Mouse (Mus musculus) telencephalon, adult 2 months (tissue): ENCODE measurements at regions not wholly inside any gene's neighbourhood (a gene's known extent, or its start where the extent isn't known, plus 50 kb on each side); places are given as distances from the start of the nearest gene placed in this dataset.

ENCODE experiments used
- DNase-seq: peaks from one replicate; pipeline ENCODE4 v3.0.0-alpha.2; 2011; ENCODE audit warnings: low read depth, low spot score

DNA sequence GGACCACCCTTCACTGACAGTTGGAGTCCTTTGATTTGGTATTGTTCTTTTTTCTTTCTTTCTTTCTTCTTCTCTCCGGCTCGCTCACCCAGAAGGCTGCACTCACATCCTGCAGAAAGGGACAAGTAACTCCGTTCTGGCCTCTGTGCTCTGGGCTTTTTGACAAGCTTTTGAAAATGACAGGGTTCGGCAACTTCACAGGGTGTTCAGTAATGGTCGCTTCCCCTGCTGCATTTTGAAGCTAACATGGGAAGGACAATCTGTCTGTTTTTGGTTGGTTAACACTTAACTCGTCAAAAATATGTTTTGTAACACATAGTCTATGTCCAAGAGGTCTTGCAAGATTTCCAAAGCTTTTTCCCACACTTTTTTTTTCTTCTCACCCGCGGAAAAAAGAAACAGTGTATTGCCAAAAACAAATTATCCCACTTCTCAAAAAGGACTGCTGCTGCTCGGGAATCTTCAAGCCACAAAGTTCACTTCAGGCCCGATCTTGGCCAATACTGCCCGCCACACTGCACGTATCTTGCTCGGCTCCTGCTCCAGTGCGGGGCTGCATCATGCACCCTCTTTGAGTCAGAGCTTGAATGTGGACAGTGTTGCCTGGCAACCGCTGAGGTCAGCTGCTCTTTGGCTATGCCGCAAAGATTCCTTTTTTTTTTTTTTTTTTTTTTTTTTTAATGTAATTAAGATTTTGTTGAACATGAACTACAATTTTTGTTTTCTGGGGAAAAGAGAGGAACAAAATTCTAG lies 209.4 kb upstream of the Inhba start:
- no peak for DNase-seq

DNA sequence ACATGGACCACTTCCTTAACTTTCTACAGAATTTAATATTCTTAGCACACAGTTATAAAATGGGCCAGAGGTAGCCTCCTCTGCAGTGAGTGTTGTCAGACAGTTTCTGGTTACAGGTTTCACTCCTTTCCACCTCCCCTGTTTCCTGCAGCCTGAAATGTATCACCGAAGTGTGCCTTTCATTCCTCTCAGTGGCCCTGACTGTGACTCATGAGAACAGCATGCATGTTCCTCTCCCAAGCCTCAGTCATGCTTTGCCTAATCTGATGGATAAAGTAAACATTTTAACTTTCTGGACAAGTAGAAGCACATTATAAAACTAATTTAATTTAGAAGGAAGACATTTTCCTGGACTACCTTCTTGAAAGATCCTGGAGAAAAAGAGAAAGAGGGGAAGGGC lies 207.7 kb upstream of the Inhba start:
- no peak for DNase-seq

DNA sequence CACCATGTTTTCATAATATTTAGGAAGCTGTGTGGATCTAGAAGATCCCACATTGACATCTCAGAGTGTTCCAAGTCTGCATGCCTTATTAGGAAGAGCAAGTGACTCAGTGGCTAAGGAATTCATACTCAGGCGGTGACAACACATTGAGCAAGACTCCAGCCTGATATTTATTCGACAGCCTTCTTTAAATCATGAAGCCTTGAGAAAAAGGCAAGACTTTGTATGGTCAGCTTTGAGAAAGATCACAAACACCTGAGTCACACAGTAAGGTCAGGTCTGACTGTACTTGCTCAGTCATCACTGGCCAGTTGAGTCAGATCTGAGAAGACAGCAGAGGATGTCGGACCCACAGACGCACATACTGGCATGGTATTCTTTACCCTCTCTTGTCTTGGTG lies 204.7 kb upstream of the Inhba start:
- no peak for DNase-seq

DNA sequence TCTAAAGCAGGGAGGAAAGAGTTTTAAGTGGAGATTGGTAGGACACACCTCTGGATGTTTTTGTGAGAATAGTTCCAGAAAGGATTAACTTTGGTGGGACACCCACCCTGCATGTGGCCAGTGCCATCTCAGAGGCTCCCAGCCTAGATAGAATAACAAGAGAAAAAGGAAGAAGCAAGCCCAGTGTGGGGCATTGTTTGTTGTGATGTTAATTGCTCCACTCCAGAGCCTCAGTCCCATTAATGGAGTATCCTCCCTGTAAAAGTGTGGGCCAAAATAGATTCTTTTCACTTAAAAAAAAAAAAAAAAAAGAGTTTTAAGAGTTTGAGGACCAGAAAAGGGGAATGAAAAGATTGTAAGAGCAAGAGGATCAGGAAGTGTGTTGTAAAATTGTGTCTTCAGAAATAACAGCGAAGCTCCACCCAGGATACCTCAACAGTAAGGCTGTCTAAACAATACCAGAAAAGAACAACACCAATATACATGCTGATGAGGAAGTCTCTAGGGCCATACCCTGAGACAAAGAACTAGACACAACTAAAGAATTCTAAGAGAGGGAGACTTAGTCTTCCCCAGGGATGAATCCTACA lies 189.3 kb upstream of the Inhba start:
- DNase-seq = no peak

DNA sequence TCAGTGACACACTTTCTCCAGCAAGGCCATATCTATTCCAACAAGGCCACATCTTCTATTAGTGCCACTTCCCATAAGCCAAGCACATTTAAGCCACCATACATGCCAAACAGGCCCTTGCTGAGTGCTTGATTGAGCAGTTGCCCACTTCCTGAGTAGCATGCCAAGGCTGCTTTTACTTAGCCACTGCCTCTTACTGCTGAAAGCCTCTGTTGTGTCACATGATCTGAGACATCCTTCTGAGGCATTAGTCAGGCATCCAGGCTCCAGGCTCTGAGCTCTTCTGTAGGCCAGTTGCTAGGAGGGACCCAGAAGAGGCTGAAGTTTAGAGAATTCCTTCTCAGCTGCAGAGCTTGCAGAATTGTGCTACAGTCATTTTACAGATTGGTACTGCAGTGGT lies 165.8 kb upstream of the Inhba start:
- DNase-seq = no peak

DNA sequence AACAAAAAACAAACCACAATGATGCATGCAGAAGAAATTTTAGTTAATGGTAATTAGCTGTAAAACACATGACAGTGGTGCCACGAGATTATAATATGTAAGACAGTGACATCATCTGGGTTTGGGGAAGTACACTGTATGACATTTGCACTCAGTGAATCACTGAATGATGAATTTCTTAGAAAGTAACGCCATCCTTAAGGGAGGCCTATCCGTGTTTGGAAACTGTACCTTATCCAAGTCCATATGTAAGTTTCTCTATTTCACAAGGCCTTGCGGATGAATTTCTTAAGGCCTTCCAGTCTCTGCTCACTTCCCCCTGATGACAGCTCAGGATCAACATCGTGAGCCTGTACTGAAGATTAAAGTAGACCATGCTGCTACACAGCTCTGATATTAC lies 163.6 kb upstream of the Inhba start:
- no peak for DNase-seq

DNA sequence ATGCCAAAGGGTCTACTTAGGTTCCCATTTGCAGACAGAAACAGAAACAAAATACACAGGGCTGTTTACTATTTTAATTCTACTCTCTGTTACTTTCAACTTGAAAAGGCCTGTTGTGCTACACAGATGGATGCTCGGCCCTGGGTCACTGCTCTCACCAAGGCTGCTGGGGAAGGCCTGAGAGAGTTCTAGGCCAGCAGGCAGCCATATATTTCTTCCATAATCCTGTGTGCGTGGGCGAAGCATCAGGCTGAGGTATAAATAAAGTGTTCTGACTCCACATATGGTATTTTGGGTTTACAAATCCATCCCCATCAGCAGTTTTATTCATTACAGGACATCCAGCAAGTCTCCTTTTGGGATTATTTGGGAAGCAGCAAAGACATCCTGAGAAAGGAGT lies 162.5 kb upstream of the Inhba start:
- DNase-seq = peak; percentile 12

DNA sequence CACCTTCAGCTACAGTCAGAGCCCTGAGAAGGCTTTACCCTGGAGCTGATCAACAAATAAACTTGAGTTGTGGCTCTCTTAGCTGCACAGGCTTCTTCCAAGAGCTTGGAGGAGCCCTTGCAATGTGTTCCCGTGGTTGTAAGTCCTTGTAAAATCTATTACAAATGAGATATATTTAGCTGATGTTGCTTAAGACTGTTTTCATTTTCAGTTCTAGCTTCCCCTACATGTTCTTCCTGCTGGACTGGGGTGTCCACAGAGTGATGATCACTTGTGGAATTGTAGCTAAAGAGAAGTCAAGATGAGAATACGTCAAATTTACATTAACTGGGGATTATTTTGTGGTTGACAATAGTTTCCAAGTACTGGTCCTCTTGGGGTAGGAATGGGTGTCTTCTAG lies 161.3 kb upstream of the Inhba start:
- DNase-seq = no peak

DNA sequence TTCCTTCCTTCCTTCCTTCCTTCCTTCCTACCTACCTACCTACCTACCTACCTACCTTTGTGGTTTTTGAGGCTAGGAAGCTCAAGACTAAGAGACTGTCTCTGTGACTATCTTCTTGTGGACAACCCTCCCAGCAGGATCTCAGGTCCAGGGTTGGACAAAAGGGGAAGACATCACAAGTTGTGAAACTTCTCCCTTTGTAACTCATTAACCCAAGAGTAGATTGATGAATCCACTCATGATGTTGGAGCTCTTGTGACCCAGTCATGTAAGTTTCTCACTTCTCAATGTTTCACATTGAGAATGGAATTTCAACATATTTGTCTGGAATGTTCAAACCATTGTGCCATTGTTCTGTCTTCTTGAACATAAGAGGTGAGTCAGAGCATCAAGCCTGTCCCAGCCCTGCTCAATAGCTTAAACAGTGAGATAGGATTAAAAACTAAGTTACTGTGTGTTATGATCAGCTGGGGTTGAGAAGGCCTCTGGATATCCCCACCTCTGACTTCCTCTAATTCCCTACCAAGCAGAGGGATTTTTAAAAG lies 158.6 kb upstream of the Inhba start:
- DNase-seq = no peak

DNA sequence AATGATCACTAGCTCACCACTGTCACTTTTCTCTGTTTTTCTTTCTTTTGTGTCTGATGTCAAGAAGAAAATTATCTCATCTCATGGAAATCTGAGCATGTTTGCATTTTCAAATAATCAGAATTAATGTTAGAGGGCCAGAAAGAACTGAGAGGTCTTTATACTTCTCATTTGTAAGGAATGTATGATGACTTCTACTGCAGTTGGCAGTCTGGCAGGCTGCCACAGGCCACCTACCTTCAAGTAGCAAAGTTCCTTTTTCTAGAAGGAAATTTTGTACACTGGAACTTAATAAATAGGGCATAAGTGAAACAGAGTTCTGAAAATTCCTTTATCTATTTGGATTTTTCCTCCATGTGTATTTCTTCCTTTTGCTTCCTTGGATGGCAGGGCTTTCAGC lies 148.7 kb upstream of the Inhba start:
- no peak for DNase-seq

DNA sequence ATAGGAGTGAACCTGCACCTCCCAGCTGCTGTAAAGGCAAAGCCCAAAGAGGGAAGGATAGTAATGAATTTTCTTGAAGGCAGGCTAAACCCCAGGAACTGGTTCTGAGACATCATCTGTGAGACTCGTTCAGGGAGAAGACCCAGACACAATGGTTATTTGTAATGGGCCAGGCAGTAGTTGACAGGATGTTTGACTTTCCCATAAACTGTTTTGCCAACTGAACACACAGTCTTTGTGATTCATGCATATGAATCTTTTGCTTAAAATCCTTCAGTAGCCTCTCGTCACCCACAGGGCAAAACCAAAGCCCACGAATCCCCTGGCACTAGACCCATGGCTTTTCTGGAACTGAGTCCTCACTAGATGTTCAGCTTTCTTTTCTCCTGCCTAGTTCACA lies 148.3 kb upstream of the Inhba start:
- DNase-seq = no peak

DNA sequence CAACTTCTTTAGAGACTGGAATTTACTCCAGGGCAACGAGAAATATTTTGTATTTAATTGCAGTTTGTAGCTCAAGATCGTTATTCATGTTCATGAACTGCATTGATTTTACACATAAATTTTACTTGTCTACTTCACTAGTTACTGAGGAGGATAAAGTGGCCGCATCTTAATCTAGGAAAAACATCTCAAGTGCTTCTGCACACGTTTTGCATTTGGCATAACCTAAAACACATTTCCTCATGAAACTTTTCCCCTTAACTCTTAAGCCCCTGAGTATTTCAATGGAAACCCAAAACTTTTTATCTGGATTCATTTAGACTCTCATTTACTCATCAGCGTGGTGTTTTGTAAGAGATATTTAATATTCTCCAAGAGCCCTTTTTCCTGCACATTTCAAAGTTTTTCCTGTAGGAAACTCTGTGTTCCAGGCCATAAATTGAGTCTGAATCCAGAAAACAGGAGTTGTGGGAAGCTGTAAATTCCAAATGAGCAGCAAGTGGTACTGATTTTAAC lies 144.5 kb upstream of the Inhba start:
- DNase-seq = no peak

DNA sequence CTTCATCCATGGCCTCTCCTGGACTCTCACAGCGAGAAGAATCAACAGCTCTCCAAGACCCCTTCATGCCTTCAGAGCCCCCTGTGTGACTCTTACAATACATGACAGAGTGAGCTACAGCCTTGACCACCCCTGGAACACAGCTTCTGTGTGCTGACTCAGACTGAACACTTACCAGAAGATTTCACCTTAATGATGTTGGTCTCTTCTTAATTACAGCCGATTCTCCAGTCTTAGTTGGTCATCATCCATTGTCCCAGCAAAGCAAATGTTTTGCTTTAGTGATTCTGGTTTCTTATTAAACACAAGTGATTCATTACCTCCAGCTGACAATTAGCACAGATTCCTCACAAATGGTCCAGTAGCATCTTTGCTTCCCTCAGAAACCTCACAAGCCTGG lies 134.0 kb upstream of the Inhba start:
- DNase-seq = no peak

DNA sequence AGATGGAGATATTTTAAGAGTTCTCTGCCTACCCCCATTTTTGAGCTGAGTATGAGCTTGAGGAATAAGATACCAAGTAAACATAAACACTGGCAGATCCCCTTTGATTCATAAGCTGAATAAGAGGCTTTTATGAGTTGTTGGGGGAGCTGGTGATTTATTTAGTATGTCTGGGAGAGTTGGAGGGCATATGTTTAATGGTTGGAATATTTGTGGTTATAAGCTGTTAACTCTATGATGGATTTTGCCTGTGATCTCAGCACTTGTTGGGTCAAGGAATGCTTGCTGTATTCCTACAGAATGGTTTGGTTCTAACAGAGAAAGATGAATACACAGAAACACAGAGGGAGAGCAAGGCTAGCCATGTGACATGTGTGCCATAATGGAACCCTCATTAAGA lies 132.1 kb upstream of the Inhba start:
- DNase-seq = no peak

DNA sequence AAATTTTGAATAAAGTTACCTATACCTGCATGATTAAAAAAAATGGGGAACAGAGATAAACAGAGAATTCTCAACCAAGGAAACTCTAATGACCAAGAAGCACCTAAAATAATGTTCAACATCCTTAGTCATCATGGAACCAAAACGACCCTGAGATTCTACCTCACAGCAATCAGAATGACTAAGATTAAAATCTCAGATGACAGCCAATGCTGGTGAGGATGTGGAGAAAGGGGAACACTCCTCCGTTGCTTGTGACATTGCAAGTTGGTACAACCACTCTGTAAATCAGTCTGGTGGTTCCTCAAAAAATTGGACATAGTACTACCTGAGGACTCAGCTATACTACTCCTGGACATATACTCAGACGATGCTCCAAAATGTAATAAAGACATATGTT lies 120.9 kb upstream of the Inhba start:
- no peak for DNase-seq

DNA sequence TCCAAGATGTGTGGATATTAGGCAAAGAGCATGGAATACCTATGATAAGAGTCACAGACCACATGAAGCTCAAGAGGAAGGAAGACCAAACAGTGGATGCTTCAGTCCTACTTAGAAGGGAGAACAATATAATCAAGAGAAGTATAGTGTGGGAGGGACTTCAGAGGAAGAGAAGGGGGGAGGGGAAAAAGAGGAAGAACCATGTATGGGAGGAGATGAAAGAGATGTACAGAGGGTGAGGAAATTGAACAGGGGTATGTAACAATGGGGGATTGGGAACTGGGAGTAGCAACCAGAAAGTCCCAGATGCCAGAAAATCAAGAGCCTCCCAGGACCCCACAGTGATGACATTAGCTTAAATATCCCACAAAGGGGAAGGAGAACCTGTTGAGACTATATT lies 120.2 kb upstream of the Inhba start:
- no peak for DNase-seq

DNA sequence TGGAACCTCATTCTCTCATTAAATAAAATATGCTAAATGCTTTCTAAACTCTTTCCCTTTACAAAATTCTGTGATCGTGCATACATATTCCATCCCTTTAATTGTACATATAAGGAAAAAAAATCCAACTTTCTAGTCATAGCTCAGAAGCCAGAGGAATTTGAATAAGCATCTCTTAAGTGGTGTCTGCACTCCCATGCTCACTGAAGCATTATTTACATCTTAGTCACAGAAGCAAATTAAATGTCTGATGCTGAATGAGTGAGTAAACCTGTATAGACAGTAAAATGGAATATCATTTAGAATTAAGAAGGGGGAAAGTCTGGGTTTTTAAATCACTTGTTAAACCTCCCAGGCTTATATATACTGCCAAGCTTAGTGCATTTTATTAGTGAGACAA lies 113.5 kb upstream of the Inhba start:
- no peak for DNase-seq

DNA sequence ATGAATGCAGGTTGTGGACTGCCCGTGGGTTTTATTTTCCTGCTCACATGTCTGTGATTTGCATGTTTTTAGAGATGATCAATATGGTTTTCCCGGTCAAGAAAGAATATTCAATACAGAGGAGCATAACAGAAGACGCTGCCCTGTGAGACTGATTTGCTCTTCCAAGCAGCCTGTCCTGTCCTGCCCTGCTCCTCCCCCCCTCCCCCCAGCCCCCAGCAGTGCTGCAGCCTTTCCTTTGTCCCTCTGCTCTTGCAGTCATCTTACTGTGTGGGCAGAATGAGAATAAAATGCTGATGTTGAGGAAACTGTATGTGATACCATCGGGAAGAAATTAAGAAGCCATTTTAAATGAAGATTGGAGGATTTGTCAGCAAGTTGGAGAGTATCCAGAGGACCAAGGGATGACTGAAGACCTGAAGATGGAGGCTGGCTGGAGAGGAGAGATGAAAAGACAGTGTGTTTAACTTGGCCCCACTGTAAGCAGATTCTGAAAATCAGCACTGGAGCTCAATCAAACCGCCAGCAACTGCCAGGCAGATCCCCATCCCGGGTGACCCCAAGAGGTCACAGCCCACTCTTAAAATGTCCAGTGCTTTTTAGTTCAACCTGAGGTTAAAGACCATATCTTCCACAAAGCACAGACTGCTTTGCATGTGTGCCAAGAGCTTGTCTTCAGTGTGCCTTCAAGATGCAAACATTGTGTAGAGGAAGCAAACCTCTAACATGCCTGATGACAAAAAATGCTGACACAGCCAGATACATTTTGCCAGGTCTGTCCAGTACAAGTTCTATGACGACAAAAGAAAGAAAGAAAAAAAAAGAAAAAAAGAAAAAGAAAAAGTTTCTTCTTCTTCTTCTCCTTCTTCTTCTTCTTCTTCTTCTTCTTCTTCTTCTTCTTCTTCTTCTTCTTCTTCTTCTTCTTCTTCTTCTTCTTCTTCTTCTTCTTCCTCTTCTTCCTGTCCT lies 109.7 kb upstream of the Inhba start:
- no peak for DNase-seq

DNA sequence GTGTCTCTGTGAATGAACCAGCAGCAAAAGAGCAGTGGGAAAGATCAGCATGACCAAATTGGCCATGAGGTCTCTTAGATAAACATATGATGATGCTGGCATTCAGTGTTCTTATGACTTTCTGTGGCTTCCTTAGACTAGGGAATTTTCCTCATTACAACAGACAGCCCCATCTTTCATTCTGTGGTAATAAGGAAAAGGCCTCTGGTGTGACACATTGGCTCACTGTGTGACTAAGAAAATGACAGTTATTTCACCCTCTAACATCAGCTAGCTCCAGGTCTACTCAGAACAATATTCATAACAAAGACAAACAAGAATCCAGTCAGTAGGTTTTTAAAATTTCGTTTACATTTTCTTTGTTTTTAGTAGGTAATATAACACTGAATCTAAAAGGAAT lies 103.8 kb upstream of the Inhba start:
- DNase-seq = no peak

DNA sequence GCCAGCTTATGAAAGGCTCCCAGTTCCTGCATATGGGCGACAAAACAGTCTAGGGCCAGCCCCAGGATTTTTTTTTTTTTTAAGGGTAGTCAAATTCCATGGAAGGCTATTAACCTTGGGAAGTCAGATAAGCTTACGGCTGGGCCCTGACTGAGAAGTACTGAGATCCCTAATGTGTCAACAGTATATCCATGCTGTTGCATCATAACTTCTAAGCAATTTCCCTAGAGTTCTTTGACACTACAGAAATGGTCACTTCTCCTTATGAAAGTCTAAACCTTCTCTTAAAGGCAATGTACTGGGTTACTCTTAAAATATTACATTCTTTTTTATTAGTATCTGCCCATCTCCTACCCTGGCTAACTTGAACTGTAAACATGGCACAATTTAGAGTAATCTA lies 101.1 kb upstream of the Inhba start:
- DNase-seq = no peak

DNA sequence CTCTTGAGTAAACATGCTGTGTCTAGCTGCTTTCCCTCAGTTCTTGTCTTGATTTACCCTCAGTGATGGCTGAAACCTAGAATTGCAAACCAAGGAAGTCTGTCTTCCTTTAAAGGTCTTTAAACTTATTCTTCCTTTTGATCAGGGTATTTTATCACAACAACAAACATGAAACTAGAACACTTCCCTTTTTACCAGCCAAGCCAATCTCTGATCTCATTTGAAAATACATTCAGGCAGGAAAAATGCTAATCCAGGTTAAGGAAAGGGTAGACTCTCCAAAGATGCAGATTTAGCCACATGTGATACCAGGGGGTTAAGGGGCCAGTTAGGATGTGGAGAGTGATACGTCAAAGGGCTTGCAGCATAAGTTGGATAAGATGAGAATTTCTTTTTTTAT lies 100.4 kb upstream of the Inhba start:
- DNase-seq = no peak

DNA sequence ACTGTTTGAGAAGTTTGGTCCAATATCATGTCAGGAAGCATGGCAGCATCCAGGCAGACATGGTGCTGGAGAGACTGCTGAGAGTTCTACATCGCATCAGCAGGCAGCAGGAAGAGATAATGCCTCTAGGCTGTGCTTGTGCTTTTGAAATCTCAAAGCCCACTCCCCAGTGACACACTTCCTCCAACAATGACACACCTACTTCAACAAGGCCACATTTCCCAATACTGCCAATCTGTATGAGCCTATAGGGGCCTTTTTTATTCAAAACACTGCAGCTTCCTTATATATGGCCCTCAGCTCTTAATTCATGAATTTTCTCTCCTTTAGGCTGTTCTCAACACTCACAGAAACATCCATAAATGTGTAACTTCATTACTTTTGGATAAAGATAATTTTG lies 97.4 kb upstream of the Inhba start:
- DNase-seq = no peak
